Mouse (Mus musculus) ES-Bruce4 (cell line): ENCODE results near the gene Ccdc180. TPM values are rescaled to one million over a fixed set of nuclear protein-coding genes. Genes with fewer than 3 reads are reported as not detected.

Experiments
- H3K27ac ChIP-seq: 2 replicates; pipeline ENCODE4 v1.5.1; 2012; ENCODE audit warnings: low read length, inconsistent platforms; ENCODE audit not compliant: insufficient read depth
- H3K27me3 ChIP-seq: 2 replicates; pipeline ENCODE4 v1.6.1; 2012; ENCODE audit warnings: mild to moderate bottlenecking, low read length, inconsistent platforms; ENCODE audit not compliant: control insufficient read depth, poor library complexity, insufficient read depth, severe bottlenecking
- H3K36me3 ChIP-seq: 2 replicates; pipeline ENCODE4 v1.6.1; 2012; ENCODE audit warnings: inconsistent platforms, mild to moderate bottlenecking, low read length, moderate library complexity; ENCODE audit not compliant: control insufficient read depth, poor library complexity, insufficient read depth, severe bottlenecking
- H3K4me1 ChIP-seq: one replicate; pipeline ENCODE4 v1.8.1; 2011; ENCODE audit warnings: low read length; ENCODE audit not compliant: control insufficient read depth, insufficient read depth
- H3K4me3 ChIP-seq: 2 replicates; pipeline ENCODE4 v1.5.1; 2011; ENCODE audit warnings: low read depth, mild to moderate bottlenecking, low read length
- H3K9ac ChIP-seq: 2 replicates; pipeline ENCODE4 v1.6.1; 2012; ENCODE audit warnings: low read depth, mild to moderate bottlenecking, inconsistent platforms; ENCODE audit not compliant: poor library complexity, severe bottlenecking
- H3K9me3 ChIP-seq: replicated peaks from 2 replicates; pipeline ENCODE4 v1.6.1; 2012; ENCODE audit warnings: mild to moderate bottlenecking, low read length, inconsistent platforms; ENCODE audit not compliant: control insufficient read depth, poor library complexity, insufficient read depth, severe bottlenecking
- CTCF ChIP-seq: IDR thresholded peaks from one replicate; pipeline ENCODE4 v1.8.1; 2011; ENCODE audit warnings: low read depth, low read length
- EP300 ChIP-seq: IDR thresholded peaks from 2 replicates; pipeline ENCODE4 v1.6.1; 2011; ENCODE audit warnings: low read depth, low read length; ENCODE audit not compliant: insufficient read depth
- POLR2A ChIP-seq: IDR thresholded peaks from one replicate; pipeline ENCODE4 v1.8.1; 2011; ENCODE audit warnings: low read length; ENCODE audit not compliant: insufficient read depth
- polyA plus RNA-seq: library from polyadenylated mRNA; stranded (reverse); fragments of >200 nt; gene quantifications from 2 replicates; pipeline ENCODE4 v1.2.4, GENCODE M21; 2011; ENCODE audit warnings: low read depth; ENCODE audit not compliant: missing spikeins, insufficient read depth, insufficient read length

Gene Ccdc180
- polyA plus RNA-seq, 1 experiment = 0.21 TPM

GRCm38 (mm10) chr4:45965737-45966447 lies 75.8 kb downstream of the Ccdc180 start:
- Histone ChIP-seq H3K27me3 (no peaks in the 10 kb centered on the region), H3K4me3 (no peak overlapping the region), H3K36me3 (no peaks in the 10 kb centered on the region), H3K9me3 (no peaks in the 10 kb centered on the region), H3K4me1 (no peaks in the 10 kb centered on the region), H3K27ac (no peak overlapping the region), H3K9ac (no peak overlapping the region)
- TF ChIP-seq CTCF (no peak), EP300 (no peak), POLR2A (no peak)

- Histone ChIP-seq H3K4me3 (no peak overlapping the region), H3K9me3 (no peaks in the 10 kb centered on the region), H3K27me3 (no peaks in the 10 kb centered on the region), H3K36me3 (no peaks in the 10 kb centered on the region), H3K4me1 (no peaks in the 10 kb centered on the region), H3K9ac (no peak overlapping the region), H3K27ac (no peak overlapping the region)
- no peak for TF ChIP-seq EP300
- TF ChIP-seq CTCF = no peak
- no peak for TF ChIP-seq POLR2A
Measured at GRCm38 (mm10) chr4:45966716-45967115, 76.6 kb downstream of the Ccdc180 start.

DNA sequence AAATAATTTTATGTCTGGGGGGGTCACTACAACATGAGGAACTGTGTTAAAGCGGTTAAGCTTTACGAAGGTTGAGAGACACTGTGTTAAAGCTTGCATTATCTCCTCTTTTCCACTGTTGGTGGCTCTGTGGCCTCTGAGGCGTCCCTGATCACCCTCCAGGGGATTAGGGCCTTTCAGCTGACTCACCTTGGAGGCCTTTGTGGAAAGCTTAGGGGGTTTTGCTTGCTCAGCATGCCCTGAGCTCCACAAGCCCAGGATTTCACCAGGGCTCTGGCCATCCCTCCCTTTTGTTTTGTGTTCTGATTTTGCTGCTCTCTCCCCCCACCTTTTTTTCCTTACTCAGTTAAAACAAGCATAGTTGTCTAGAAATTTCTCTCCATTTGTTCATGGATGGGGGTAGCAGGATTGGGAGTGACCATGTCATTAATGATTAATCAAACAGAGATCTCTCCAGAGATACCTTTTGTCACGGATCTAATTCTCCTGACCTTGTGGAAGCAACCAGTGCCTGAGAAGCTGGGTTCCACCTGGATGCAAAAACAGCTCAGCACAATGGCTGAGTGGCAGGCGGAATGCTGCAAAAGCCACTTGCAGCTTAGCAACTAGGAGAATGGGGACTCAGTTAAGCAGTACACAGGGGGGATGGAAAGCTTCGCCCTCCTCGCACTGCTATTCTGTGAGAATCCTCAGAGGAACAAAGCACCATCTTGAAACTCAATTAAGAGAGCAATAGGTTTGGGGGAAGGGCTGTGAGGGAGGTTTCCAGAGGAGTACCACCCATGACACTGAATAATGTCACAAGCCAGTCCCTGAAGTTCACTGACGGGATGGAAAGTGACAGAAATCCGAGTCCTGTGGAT lies 77.6 kb downstream of the Ccdc180 start:
- Histone ChIP-seq H3K4me1 (no peaks in the 10 kb centered on the region), H3K36me3 (no peaks in the 10 kb centered on the region), H3K4me3 (no peak overlapping the region), H3K9ac (no peak overlapping the region), H3K9me3 (no peaks in the 10 kb centered on the region), H3K27ac (no peak overlapping the region), H3K27me3 (0 out of 2 replicates have a peak, but pooled peaks cover 1% of the 10 kb centered on the region)
- TF ChIP-seq CTCF (no peak), POLR2A (no peak), EP300 (no peak)

DNA sequence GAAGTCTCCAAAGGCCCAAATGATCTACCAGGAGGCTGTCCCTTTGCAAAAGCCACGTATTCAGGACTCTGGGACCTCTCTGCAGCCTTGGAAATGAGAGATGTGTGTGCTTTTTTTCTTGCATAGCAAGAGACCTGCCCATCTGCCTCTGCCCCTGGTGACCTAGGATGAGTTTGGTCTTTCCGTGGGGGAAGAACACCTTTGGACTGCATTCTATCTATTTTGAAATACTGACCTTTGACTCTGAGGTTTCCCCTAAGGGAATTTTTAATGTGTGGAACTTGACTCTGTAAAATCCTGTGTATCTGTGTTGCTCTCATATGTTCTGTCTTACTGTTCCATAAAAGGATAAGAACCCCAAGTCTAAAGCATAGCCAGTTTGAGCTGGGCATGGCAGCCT lies 78.9 kb downstream of the Ccdc180 start:
- Histone ChIP-seq H3K27me3 (peaks cover 10% of the 10 kb centered on the region), H3K27ac (no peak overlapping the region), H3K9ac (no peak overlapping the region), H3K36me3 (no peaks in the 10 kb centered on the region), H3K9me3 (no peaks in the 10 kb centered on the region), H3K4me1 (no peaks in the 10 kb centered on the region), H3K4me3 (no peak overlapping the region)
- TF ChIP-seq POLR2A = no peak
- no peak for TF ChIP-seq CTCF
- TF ChIP-seq EP300 = no peak

DNA sequence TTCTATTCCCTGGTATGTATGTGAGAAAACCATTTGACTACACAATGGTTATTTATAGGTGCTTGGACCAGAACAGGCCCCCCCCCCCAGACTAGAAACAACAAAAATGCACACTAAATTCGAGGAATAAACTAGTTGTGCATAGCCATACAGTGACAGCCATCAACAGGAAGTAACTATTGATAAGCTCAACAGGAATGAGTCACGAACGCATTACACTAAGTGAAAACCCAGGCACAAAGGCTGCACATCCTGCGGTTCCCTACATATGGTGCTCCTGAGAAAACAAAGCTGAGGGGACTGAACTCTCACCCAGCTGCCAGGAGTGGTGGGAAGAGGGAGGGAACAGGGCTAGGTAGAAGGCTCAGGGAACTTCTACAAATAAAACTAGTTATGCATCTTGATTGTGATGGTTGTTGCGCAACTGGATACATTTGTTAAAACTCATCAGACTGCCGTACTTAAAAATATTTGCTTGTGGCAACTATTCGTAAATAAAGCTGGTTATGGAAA lies 80.0 kb downstream of the Ccdc180 start:
- no peaks in the 10 kb centered on the region for H3K36me3 ChIP-seq
- H3K27me3 ChIP-seq = peaks cover 10% of the 10 kb centered on the region
- TF ChIP-seq POLR2A = no peak
- no peak for TF ChIP-seq EP300
- TF ChIP-seq CTCF = no peak
- H3K27ac ChIP-seq = no peak overlapping the region
- H3K9ac ChIP-seq = no peak overlapping the region
- no peaks in the 10 kb centered on the region for H3K9me3 ChIP-seq
- H3K4me1 ChIP-seq = no peaks in the 10 kb centered on the region
- no peak overlapping the region for H3K4me3 ChIP-seq
